Mouse (Mus musculus): ENCODE results near the gene Syn1. TPM values are rescaled to one million over a fixed set of nuclear protein-coding genes. Genes with fewer than 3 reads are reported as not detected.

The Syn1 gene
- polyA plus RNA-seq (2015; fragmentation: Illumina TruSeq; extraction: RNeasy Lipid Tissue Mini Kit (QIAGEN cat#74804); ENCODE audit: insufficient read depth, low read depth, low replicate concordance) = 1.3 TPM

GRCm38 (mm10) chrX:20920844-20921364 lies at the start of gene Syn1:
Gene Syn1 (minus strand): TSS chrX:20921004.

DNA sequence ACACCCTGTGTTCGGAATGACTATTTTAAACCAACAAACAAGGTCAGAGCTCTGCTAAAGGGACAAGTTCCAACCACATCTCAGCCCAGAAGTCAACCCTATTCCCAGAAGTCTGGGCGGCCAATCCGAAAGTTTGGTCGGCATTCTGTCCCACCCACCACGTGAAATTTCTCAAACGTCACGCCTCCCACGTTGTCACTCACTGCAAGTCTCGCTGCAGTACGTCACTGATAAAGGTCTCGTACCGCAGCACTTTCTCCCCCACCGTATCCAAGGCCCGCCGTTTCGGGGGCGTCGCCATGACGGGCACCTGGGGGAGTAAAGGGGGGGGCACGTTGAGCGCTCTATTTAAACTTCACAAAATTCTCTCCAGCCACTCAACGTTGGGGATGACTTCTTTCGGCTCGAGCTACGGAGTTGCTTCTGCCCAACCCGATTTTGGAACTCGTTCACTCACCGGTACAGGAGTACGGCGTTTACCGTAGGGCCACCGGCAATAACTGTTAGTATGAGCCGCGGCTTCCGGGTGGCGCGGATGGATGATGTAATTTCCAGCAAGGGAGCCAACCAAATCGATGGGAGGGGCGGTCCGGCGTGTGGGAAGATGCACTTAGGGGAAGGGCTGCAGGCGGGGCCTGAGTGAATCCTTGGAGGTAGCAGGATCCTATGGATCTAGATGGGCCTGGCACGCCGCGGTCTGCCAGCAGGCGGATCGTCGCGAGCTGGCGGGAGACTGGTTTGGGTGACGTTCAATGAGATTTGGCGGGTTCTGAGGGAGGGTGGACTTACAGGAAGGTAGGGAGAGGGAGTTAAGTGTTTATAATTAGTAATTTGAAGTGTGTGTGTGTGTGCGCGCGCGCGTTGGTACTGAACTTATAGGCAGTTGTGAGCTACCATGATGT lies 40.9 kb upstream of the Syn1 start, which contains the start of gene Uxt:
Gene Uxt, minus strand, starts transcription at position 541 of the 902 bp plus-strand sequence.

DNA sequence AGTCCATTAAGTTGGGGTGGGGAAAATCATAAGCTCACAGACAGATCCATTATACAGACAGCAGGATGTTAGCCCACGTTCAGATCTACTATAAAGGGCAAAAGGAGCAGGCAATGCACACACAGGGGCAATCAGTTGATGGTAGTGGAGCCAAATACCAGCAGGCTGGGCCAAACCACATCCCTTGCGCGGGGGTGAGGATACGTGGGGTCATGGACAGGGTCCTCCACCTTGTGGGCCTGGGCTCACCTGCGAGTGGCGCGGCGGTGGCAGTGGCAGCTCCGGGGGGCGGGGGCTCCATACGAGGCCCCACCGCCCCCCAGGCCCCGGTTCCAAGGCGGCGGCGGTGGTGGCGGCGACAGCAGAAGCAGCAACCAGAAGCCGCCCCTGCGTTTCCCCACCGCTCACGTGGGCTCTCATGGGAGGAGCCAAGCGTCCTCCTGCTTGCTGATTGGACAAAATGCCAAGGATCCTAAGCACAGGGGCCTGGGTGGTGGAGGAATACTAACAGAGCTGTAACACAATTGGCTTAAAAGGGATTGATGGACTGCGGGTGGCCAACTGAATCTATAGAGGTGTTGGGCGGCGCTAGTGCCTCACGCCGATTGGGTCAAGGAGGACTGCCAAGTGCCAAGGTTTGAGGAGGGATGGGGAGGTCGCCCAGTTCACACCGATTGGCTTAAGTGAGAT lies 29.5 kb upstream of the Syn1 start, which contains the start of gene Elk1:
Gene Elk1, minus strand, starts transcription at position 418 of the 690 bp plus-strand sequence.

DNA sequence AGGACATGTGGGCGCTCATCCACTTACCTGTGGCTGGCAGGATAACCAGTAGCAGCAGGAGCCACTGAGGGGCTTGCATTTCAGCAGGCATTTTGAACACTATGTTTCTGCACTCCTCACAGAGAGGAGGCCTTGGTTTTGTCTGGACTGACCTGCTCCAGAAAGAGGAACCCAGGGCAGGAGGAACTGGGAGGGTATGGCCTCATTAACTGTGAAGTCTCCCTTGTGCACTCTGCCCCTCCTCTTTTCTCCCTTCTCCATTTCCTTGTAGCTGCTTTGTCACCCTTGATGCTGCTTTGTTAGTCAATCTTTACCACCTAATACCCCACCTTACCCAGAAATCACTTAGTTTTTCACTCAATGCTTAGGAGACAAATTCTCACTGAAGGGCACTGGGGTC lies 10.6 kb upstream of the Syn1 start, which contains the start of gene Cfp:
Gene Cfp, minus strand, starts transcription at position 192 of the 400 bp plus-strand sequence.

GRCm38 (mm10) chrX:20869962-20870513 lies 50.8 kb downstream of the Syn1 start, which contains the start of gene Timp1:
Gene Timp1 (plus strand): TSS chrX:20870166.

Other genes with a start within 250 kb of the Syn1 start
- gene Cdk16, start 233.1 kb downstream of the Syn1 start, polyA plus RNA-seq (2015; fragmentation: Illumina TruSeq; extraction: RNeasy Lipid Tissue Mini Kit (QIAGEN cat#74804); ENCODE audit: insufficient read depth, low read depth, low replicate concordance) = 35.8 TPM
- gene Usp11, start 217.1 kb downstream of the Syn1 start, polyA plus RNA-seq (2015; fragmentation: Illumina TruSeq; extraction: RNeasy Lipid Tissue Mini Kit (QIAGEN cat#74804); ENCODE audit: insufficient read depth, low read depth, low replicate concordance) = 2.5 TPM
- gene Araf, start 123.2 kb downstream of the Syn1 start, polyA plus RNA-seq (2015; fragmentation: Illumina TruSeq; extraction: RNeasy Lipid Tissue Mini Kit (QIAGEN cat#74804); ENCODE audit: insufficient read depth, low read depth, low replicate concordance) = 47.0 TPM
- 1.4 TPM for gene Timp1, start 50.8 kb downstream of the Syn1 start, polyA plus RNA-seq (2015; fragmentation: Illumina TruSeq; extraction: RNeasy Lipid Tissue Mini Kit (QIAGEN cat#74804); ENCODE audit: insufficient read depth, low read depth, low replicate concordance)
- gene Cfp, start 10.6 kb upstream of the Syn1 start, polyA plus RNA-seq (2015; fragmentation: Illumina TruSeq; extraction: RNeasy Lipid Tissue Mini Kit (QIAGEN cat#74804); ENCODE audit: insufficient read depth, low read depth, low replicate concordance) = 13.7 TPM
- 2.1 TPM for gene Elk1, start 29.6 kb upstream of the Syn1 start, polyA plus RNA-seq (2015; fragmentation: Illumina TruSeq; extraction: RNeasy Lipid Tissue Mini Kit (QIAGEN cat#74804); ENCODE audit: insufficient read depth, low read depth, low replicate concordance)
- 6.8 TPM for gene Uxt, start 41.0 kb upstream of the Syn1 start, polyA plus RNA-seq (2015; fragmentation: Illumina TruSeq; extraction: RNeasy Lipid Tissue Mini Kit (QIAGEN cat#74804); ENCODE audit: insufficient read depth, low read depth, low replicate concordance)
- 3.5 TPM for gene Zfp182, start 141.3 kb upstream of the Syn1 start, polyA plus RNA-seq (2015; fragmentation: Illumina TruSeq; extraction: RNeasy Lipid Tissue Mini Kit (QIAGEN cat#74804); ENCODE audit: insufficient read depth, low read depth, low replicate concordance)
- gene Spaca5, start 147.4 kb upstream of the Syn1 start, polyA plus RNA-seq (2015; fragmentation: Illumina TruSeq; extraction: RNeasy Lipid Tissue Mini Kit (QIAGEN cat#74804); ENCODE audit: insufficient read depth, low read depth, low replicate concordance) = not detected
- 0.28 TPM for gene Zfp300, start 168.5 kb upstream of the Syn1 start, polyA plus RNA-seq (2015; fragmentation: Illumina TruSeq; extraction: RNeasy Lipid Tissue Mini Kit (QIAGEN cat#74804); ENCODE audit: insufficient read depth, low read depth, low replicate concordance)
- not detected for gene Ssxa1, start 194.8 kb upstream of the Syn1 start, polyA plus RNA-seq (2015; fragmentation: Illumina TruSeq; extraction: RNeasy Lipid Tissue Mini Kit (QIAGEN cat#74804); ENCODE audit: insufficient read depth, low read depth, low replicate concordance)

Data from pancreas, adult 10 weeks (tissue).